Mouse (Mus musculus): ENCODE data around the gene Mog. TPM values are rescaled to one million over a fixed set of nuclear protein-coding genes. Genes with fewer than 3 reads are reported as not detected.

The Mog gene
- polyA plus RNA-seq, 1 experiment from 2014 or later = not detected

GRCm38 (mm10) chr17:36961125-36961524, 62.1 kb downstream of the Mog start:
- no peak for ATAC-seq
- Histone ChIP-seq H3K4me3 (ENCODE audit: low read depth, low read length) (no peak overlapping the region), H3K27ac (ENCODE audit: low read depth, low read length) (no peak overlapping the region), H3K27me3 (replicated peaks; ENCODE audit: control insufficient read depth, insufficient read depth, low read length) (no peaks in the 10 kb centered on the region), H3K9ac (ENCODE audit: low read depth, low read length) (no peak overlapping the region), H3K36me3 (ENCODE audit: control insufficient read depth, insufficient read depth) (peaks cover 1% of the 10 kb centered on the region; the same call in 1 of the 2 replicates), H3K4me2 (replicated peaks; ENCODE audit: low read depth) (no peak overlapping the region), H3K4me1 (replicated peaks; ENCODE audit: control insufficient read depth, insufficient read depth, low read length) (peaks cover 4% of the 10 kb centered on the region; the same call in 1 of the 2 replicates), H3K9me3 (ENCODE audit: control insufficient read depth) (no peaks in the 10 kb centered on the region)
- peak; percentile 29 for TF ChIP-seq CTCF (IDR thresholded peaks at IDR 0.05; ENCODE audit: low read depth)
- WGBS = 48% methylated on average over 1 of the region's 1 CpGs

Other genes starting within 250 kb of the Mog start
- gene H2-M10.6, start 211.2 kb downstream of the Mog start, polyA plus RNA-seq (2015; fragmentation: Nextera tagmentation; extraction: Ambion mirVana) = not detected in 2 replicates
- 27.4 and 32.2 TPM in 2 replicates for gene Trim26, start 186.3 kb downstream of the Mog start, polyA plus RNA-seq (2015; fragmentation: Nextera tagmentation; extraction: Ambion mirVana)
- gene Trim15, start 156.2 kb downstream of the Mog start, polyA plus RNA-seq (2015; fragmentation: Nextera tagmentation; extraction: Ambion mirVana) = 16.4 and 23.0 TPM in 2 replicates
- gene Trim10, start 153.8 kb downstream of the Mog start, polyA plus RNA-seq (2015; fragmentation: Nextera tagmentation; extraction: Ambion mirVana) = 0.07 and 0.21 TPM in 2 replicates
- gene Trim40, start 133.3 kb downstream of the Mog start, polyA plus RNA-seq (2015; fragmentation: Nextera tagmentation; extraction: Ambion mirVana) = 6.8 TPM in 2 replicates
- gene Trim31, start 125.3 kb downstream of the Mog start, polyA plus RNA-seq (2015; fragmentation: Nextera tagmentation; extraction: Ambion mirVana) = 53.7 and 56.2 TPM in 2 replicates
- gene Rnf39, start 80.5 kb downstream of the Mog start, polyA plus RNA-seq (2015; fragmentation: Nextera tagmentation; extraction: Ambion mirVana) = 1.7 and 2.2 TPM in 2 replicates
- gene Ppp1r11, start 71.7 kb downstream of the Mog start, polyA plus RNA-seq (2015; fragmentation: Nextera tagmentation; extraction: Ambion mirVana) = 91.6 and 96.1 TPM in 2 replicates
- 59.1 and 60.1 TPM in 2 replicates for gene Znrd1, start 64.8 kb downstream of the Mog start, polyA plus RNA-seq (2015; fragmentation: Nextera tagmentation; extraction: Ambion mirVana)
- 5.6 and 6.4 TPM in 2 replicates for gene Znrd1as, start 64.8 kb downstream of the Mog start, polyA plus RNA-seq (2015; fragmentation: Nextera tagmentation; extraction: Ambion mirVana)
- not detected in 2 replicates for gene 2410137M14Rik, start 42.2 kb downstream of the Mog start, polyA plus RNA-seq (2015; fragmentation: Nextera tagmentation; extraction: Ambion mirVana)
- 0.05 TPM in 1 of 2 replicates, not detected in the other for gene H2-M5, start 33.9 kb downstream of the Mog start, polyA plus RNA-seq (2015; fragmentation: Nextera tagmentation; extraction: Ambion mirVana)
- gene Zfp57, start 22.2 kb downstream of the Mog start, polyA plus RNA-seq (2015; fragmentation: Nextera tagmentation; extraction: Ambion mirVana) = 8.6 and 9.0 TPM in 2 replicates
- gene Gabbr1, start 22.6 kb upstream of the Mog start, polyA plus RNA-seq (2015; fragmentation: Nextera tagmentation; extraction: Ambion mirVana) = 4.1 and 4.4 TPM in 2 replicates
- gene Olfr90, start 65.1 kb upstream of the Mog start, polyA plus RNA-seq (2015; fragmentation: Nextera tagmentation; extraction: Ambion mirVana) = not detected in 2 replicates
- gene Olfr91, start 74.9 kb upstream of the Mog start, polyA plus RNA-seq (2015; fragmentation: Nextera tagmentation; extraction: Ambion mirVana) = not detected in 2 replicates
- gene Olfr92, start 96.7 kb upstream of the Mog start, polyA plus RNA-seq (2015; fragmentation: Nextera tagmentation; extraction: Ambion mirVana) = not detected in 2 replicates
- gene Olfr93, start 138.1 kb upstream of the Mog start, polyA plus RNA-seq (2015; fragmentation: Nextera tagmentation; extraction: Ambion mirVana) = not detected in 2 replicates
- 5.2 and 5.3 TPM in 2 replicates for gene Ubd, start 170.5 kb upstream of the Mog start, polyA plus RNA-seq (2015; fragmentation: Nextera tagmentation; extraction: Ambion mirVana)
- gene Olfr94, start 177.6 kb upstream of the Mog start, polyA plus RNA-seq (2015; fragmentation: Nextera tagmentation; extraction: Ambion mirVana) = not detected in 2 replicates
- gene Olfr95, start 189.7 kb upstream of the Mog start, polyA plus RNA-seq (2015; fragmentation: Nextera tagmentation; extraction: Ambion mirVana) = not detected in 2 replicates
- not detected in 2 replicates for gene Olfr96, start 196.7 kb upstream of the Mog start, polyA plus RNA-seq (2015; fragmentation: Nextera tagmentation; extraction: Ambion mirVana)
- gene Olfr97, start 213.9 kb upstream of the Mog start, polyA plus RNA-seq (2015; fragmentation: Nextera tagmentation; extraction: Ambion mirVana) = not detected in 2 replicates
- not detected in 2 replicates for gene Olfr98, start 240.4 kb upstream of the Mog start, polyA plus RNA-seq (2015; fragmentation: Nextera tagmentation; extraction: Ambion mirVana)
- gene H2-M3, start 246.8 kb upstream of the Mog start, polyA plus RNA-seq (2015; fragmentation: Nextera tagmentation; extraction: Ambion mirVana) = 2.9 and 3.4 TPM in 2 replicates